Mouse (Mus musculus): ENCODE results near the gene Hmgn1. TPM values are rescaled to one million over a fixed set of nuclear protein-coding genes. Genes with fewer than 3 reads are reported as not detected.

The Hmgn1 gene
- total RNA-seq, 2 experiments from 2014 or later: 79.7 to 91.4 TPM

Other genes with a start within 250 kb of the Hmgn1 start
- gene Psmg1, start 136.8 kb downstream of the Hmgn1 start, total RNA-seq (2021): 10 to 100 TPM; 16.6 to 16.7 TPM
- 100 to 1,000 TPM; 138 to 140 TPM for gene Brwd1, start 45.2 kb downstream of the Hmgn1 start, total RNA-seq (2021)
- gene Wrb, start 17.7 kb upstream of the Hmgn1 start, total RNA-seq (2021): 10 to 100 TPM; 70.8 to 73.3 TPM
- gene Lca5l, start 64.5 kb upstream of the Hmgn1 start, total RNA-seq (2021): 1 to 10 TPM; 1.6 to 1.7 TPM
- gene Sh3bgr, start 72.7 kb upstream of the Hmgn1 start, total RNA-seq (2021): 1 to 10 TPM; 2.2 to 2.9 TPM
- 10 to 100 TPM; 48.7 to 57.1 TPM for gene B3galt5, start 108.1 kb upstream of the Hmgn1 start, total RNA-seq (2021)

Measured in layer of hippocampus, postnatal 36 days (tissue).